Mouse (Mus musculus): ENCODE measurements at regions not wholly inside any gene's neighbourhood (a gene's known extent, or its start where the extent isn't known, plus 50 kb on each side); places are given as distances from the start of the nearest gene placed in this dataset.

GRCm38 (mm10) chr17:48645056-48645455 lies 190.4 kb downstream of the Unc5cl start:
- TF ChIP-seq TAL1 (conservative IDR thresholded peaks at IDR 0.05; ENCODE audit: low read depth, low read length) (no peak), POLR2AphosphoS5 (IDR thresholded peaks at IDR 0.05; ENCODE audit: insufficient replicate concordance, low read depth, low read length) (no peak), CTCF (IDR thresholded peaks at IDR 0.05; ENCODE audit: low read depth, low read length) (no peak), GATA1 (IDR thresholded peaks at IDR 0.05; ENCODE audit: borderline replicate concordance, low read length) (no peak)

Data from G1E (cell line).